Mouse (Mus musculus) CH12.LX (cell line): Measurements from ENCODE around the gene Slc26a10. TPM values are rescaled to one million over a fixed set of nuclear protein-coding genes. Genes with fewer than 3 reads are reported as not detected.

Source experiments
- DNase-seq: peaks from one replicate; pipeline ENCODE4 v3.0.0-alpha.2; 2013; ENCODE audit errors: extremely low read depth
- H3K27ac ChIP-seq: 2 replicates; pipeline ENCODE4 v1.5.1; 2012; ENCODE audit warnings: low read depth, mild to moderate bottlenecking, control low read depth, moderate library complexity; ENCODE audit not compliant: insufficient read depth
- H3K27me3 ChIP-seq: replicated peaks from 2 replicates; pipeline ENCODE3; 2012; ENCODE audit warnings: inconsistent platforms
- H3K36me3 ChIP-seq, 2 experiments: replicated peaks in 1 of 2; 2 replicates each; pipeline versions ENCODE3 to v1.6.1; 2012; ENCODE audit warnings: inconsistent platforms in 1 of 2, low read length in 1 of 2, mild to moderate bottlenecking in 1 of 2, mixed read lengths in 1 of 2, moderate library complexity in 1 of 2; ENCODE audit not compliant: control insufficient read depth in 1 of 2, insufficient read depth in 1 of 2
- H3K4me1 ChIP-seq, 2 experiments: 2 replicates each; pipeline ENCODE4 v1.6.1; 2012; ENCODE audit warnings: inconsistent platforms in 1 of 2, moderate library complexity in 1 of 2; ENCODE audit not compliant: insufficient read depth in 2 of 2, control insufficient read depth in 1 of 2
- H3K4me2 ChIP-seq: 2 replicates; pipeline ENCODE4 v1.6.1; 2012; ENCODE audit warnings: low read depth, mild to moderate bottlenecking, control low read depth; ENCODE audit not compliant: poor library complexity, insufficient read depth, severe bottlenecking
- H3K4me3 ChIP-seq, 3 experiments: fragments of 150-350 bp in 1 of 3; sonication (generic) in 1 of 3; replicated peaks in 1 of 3; 2 replicates each; pipeline versions ENCODE3 to v1.5.1; 2011 to 2012; ENCODE audit warnings: low read depth in 2 of 3, low read length in 2 of 3, mild to moderate bottlenecking in 2 of 3, moderate library complexity in 2 of 3, control low read depth in 1 of 3, improper control_type of control experiment in 1 of 3, inconsistent platforms in 1 of 3, mixed read lengths in 1 of 3; ENCODE audit not compliant: poor library complexity in 1 of 3
- H3K79me2 ChIP-seq: replicated peaks from 2 replicates; pipeline ENCODE4 v1.6.1; 2012; ENCODE audit warnings: mild to moderate bottlenecking, moderate library complexity; ENCODE audit not compliant: control insufficient read depth, poor library complexity, insufficient read depth, severe bottlenecking; ENCODE audit errors: extremely low read depth
- H3K9ac ChIP-seq: 2 replicates; pipeline ENCODE4 v1.6.1; 2012; ENCODE audit warnings: low read depth, mild to moderate bottlenecking, control low read depth, moderate library complexity; ENCODE audit not compliant: insufficient read depth
- H3K9me3 ChIP-seq: replicated peaks from 2 replicates; pipeline ENCODE3; 2012; ENCODE audit warnings: low read length, inconsistent platforms, mixed read lengths
- CHD1 ChIP-seq: IDR thresholded peaks from 2 replicates; pipeline ENCODE4 v1.6.1; 2012; ENCODE audit warnings: low read depth, low read length, improper control_type of control experiment, inconsistent platforms
- CTCF ChIP-seq, 2 experiments: IDR thresholded peaks in 1 of 2; conservative IDR thresholded peaks in 1 of 2; 2 replicates each; pipeline ENCODE4 v1.5.1; 2011 to 2012; ENCODE audit warnings: low read depth in 2 of 2, low read length in 2 of 2, improper control_type of control experiment in 1 of 2, inconsistent platforms in 1 of 2, mild to moderate bottlenecking in 1 of 2, moderate library complexity in 1 of 2
- E2F4 ChIP-seq: IDR thresholded peaks from 2 replicates; pipeline ENCODE4 v1.6.1; 2011; ENCODE audit warnings: low read depth, low read length, improper control_type of control experiment; ENCODE audit not compliant: insufficient replicate concordance
- EP300 ChIP-seq: IDR thresholded peaks from 2 replicates; pipeline ENCODE4 v1.6.1; 2011; ENCODE audit warnings: low read length, improper control_type of control experiment
- IRF4 ChIP-seq: IDR thresholded peaks from 2 replicates; pipeline ENCODE4 v1.6.1; 2014; ENCODE audit warnings: low read depth, mild to moderate bottlenecking, inconsistent platforms, low read length, improper control_type of control experiment
- JUN ChIP-seq: IDR thresholded peaks from 2 replicates; pipeline ENCODE4 v1.6.1; 2011; ENCODE audit warnings: low read depth, mild to moderate bottlenecking, low read length, improper control_type of control experiment, moderate library complexity; ENCODE audit not compliant: insufficient read depth
- KAT2A ChIP-seq: IDR thresholded peaks from 2 replicates; pipeline ENCODE4 v1.6.1; 2012; ENCODE audit warnings: low read length, improper control_type of control experiment, inconsistent platforms; ENCODE audit not compliant: insufficient replicate concordance
- MAX ChIP-seq: IDR thresholded peaks from 2 replicates; pipeline ENCODE4 v1.6.1; 2011; ENCODE audit warnings: low read length, improper control_type of control experiment
- MEF2A ChIP-seq: IDR thresholded peaks from 2 replicates; pipeline ENCODE4 v1.6.1; 2014; ENCODE audit warnings: low read depth, mild to moderate bottlenecking, inconsistent platforms, low read length, improper control_type of control experiment, borderline replicate concordance
- NELFE ChIP-seq: IDR thresholded peaks from 2 replicates; pipeline ENCODE4 v1.6.1; 2011; ENCODE audit warnings: low read depth, low read length, improper control_type of control experiment
- NRF1 ChIP-seq: IDR thresholded peaks from 2 replicates; pipeline ENCODE4 v1.6.1; 2014; ENCODE audit warnings: low read depth, mild to moderate bottlenecking, inconsistent platforms, low read length, improper control_type of control experiment, moderate library complexity
- PAX5 ChIP-seq: IDR thresholded peaks from 2 replicates; pipeline ENCODE4 v1.6.1; 2012; ENCODE audit warnings: low read length, inconsistent platforms, mixed read lengths
- RAD21 ChIP-seq: IDR thresholded peaks from 2 replicates; pipeline ENCODE4 v1.6.1; 2011; ENCODE audit warnings: low read depth, mild to moderate bottlenecking, low read length, improper control_type of control experiment, moderate library complexity
- RCOR1 ChIP-seq: conservative IDR thresholded peaks from 2 replicates; pipeline ENCODE4 v1.6.1; 2012; ENCODE audit warnings: low read depth, mild to moderate bottlenecking, inconsistent platforms, low read length, improper control_type of control experiment
- SIN3A ChIP-seq: IDR thresholded peaks from 2 replicates; pipeline ENCODE4 v1.6.1; 2012; ENCODE audit warnings: low read length, improper control_type of control experiment, inconsistent platforms
- TBP ChIP-seq: conservative IDR thresholded peaks from 2 replicates; pipeline ENCODE4 v1.6.1; 2011; ENCODE audit warnings: low read depth, low read length, improper control_type of control experiment
- USF1 ChIP-seq: IDR thresholded peaks from 2 replicates; pipeline ENCODE4 v1.6.1; 2014; ENCODE audit warnings: low read depth, mild to moderate bottlenecking, inconsistent platforms, low read length, improper control_type of control experiment
- USF2 ChIP-seq: conservative IDR thresholded peaks from 2 replicates; pipeline ENCODE4 v1.6.1; 2011; ENCODE audit warnings: low read depth, low read length, improper control_type of control experiment
- ZC3H11A ChIP-seq: IDR thresholded peaks from 2 replicates; pipeline ENCODE4 v1.6.1; 2012; ENCODE audit warnings: low read depth, mild to moderate bottlenecking, inconsistent platforms, low read length, improper control_type of control experiment
- ZNF384 ChIP-seq: IDR thresholded peaks from 2 replicates; pipeline ENCODE4 v1.6.1; 2012; ENCODE audit warnings: low read depth, low read length, improper control_type of control experiment, inconsistent platforms
- dilution Hi-C: fragments of 300-500 bp; cut with MboI; formaldehyde crosslinking; loops from 2 replicates; pipeline ENCODE4 v1.14.3; 2020; ENCODE audit warnings: low sequenced_read_pairs; ENCODE audit not compliant: extremely low pct_unique_long_range_greater_than_20kb, extremely low pct_ligation_motif_present
- in situ Hi-C: fragments of 300-500 bp; cut with MboI; formaldehyde crosslinking; loops from 3 replicates; pipeline ENCODE4 v1.14.3; 2019; ENCODE audit warnings: low sequenced_read_pairs, low pct_ligation_motif_present, low pct_unique_long_range_greater_than_20kb, mixed read lengths
- polyA plus RNA-seq: library from polyadenylated mRNA; unstranded; fragments of >175 nt; gene quantifications from 2 replicates; pipeline ENCODE4 v1.2.1, GENCODE M21; 2012; ENCODE audit warnings: low read depth; ENCODE audit not compliant: insufficient read length
- total RNA-seq, 2 experiments: library from RNA; depleted of rRNA; stranded (reverse); fragments of 300-350 nt in 1 of 2; fragments of >200 nt in 1 of 2; gene quantifications; 2 replicates each; pipeline ENCODE4 v1.2.3; 2012 to 2014

The Slc26a10 gene
- total and polyA plus RNA-seq, 3 experiments = 0.05 to 1.7 (median 0.16) TPM

- H3K27me3 ChIP-seq = no peaks in the 10 kb centered on the region
- no peak for DNase-seq
- in situ Hi-C loops (loop anchor here (5.0 kb wide), 1 partner anchor 39 kb away; no protein-coding TSS in a partner anchor), dilution Hi-C loops (no loop called here)
- H3K9me3 ChIP-seq = no peaks in the 10 kb centered on the region
- no peak overlapping the region for H3K4me3 ChIP-seq
- H3K4me2 ChIP-seq = no peak overlapping the region
- peaks cover 3 to 19% of the 10 kb centered on the region in 2 experiments; a peak in 3 of 4 replicates for H3K4me1 ChIP-seq
- peaks cover 40 to 59% of the 10 kb centered on the region in 2 experiments for H3K36me3 ChIP-seq
- no peak for TF ChIP-seq USF1
- no peak for TF ChIP-seq TBP
- TF ChIP-seq IRF4 = no peak
- TF ChIP-seq NELFE = no peak
- H3K27ac ChIP-seq = no peak overlapping the region
- no peaks in the 10 kb centered on the region for H3K79me2 ChIP-seq
- no peak overlapping the region for H3K9ac ChIP-seq
These were observed 18.0 kb upstream of the Slc26a10 start for GRCm38 (mm10) chr10:127198492-127198891.

- Histone ChIP-seq H3K27ac (no peak overlapping the region), H3K9ac (no peak overlapping the region), H3K9me3 (no peaks in the 10 kb centered on the region), H3K4me1 (peaks cover 3 to 28% of the 10 kb centered on the region in 2 experiments; a peak in 3 of 4 replicates), H3K4me2 (no peak overlapping the region), H3K36me3 (peaks cover 42 to 58% of the 10 kb centered on the region in 2 experiments), H3K79me2 (no peaks in the 10 kb centered on the region), H3K4me3 (no peak overlapping the region), H3K27me3 (no peaks in the 10 kb centered on the region)
- dilution Hi-C loops = no loop called here
- no peak for TF ChIP-seq JUN
- no peak for TF ChIP-seq ZNF384
- TF ChIP-seq PAX5 = no peak
- TF ChIP-seq SIN3A = no peak
- no peak for TF ChIP-seq CHD1
- no peak for TF ChIP-seq MEF2A
- no peak for TF ChIP-seq NRF1
- no peak for TF ChIP-seq RCOR1
- no peak for TF ChIP-seq IRF4
- TF ChIP-seq MAX = no peak
- no peak for TF ChIP-seq USF2
- no peak for TF ChIP-seq KAT2A
- no peak for TF ChIP-seq CTCF (conservative IDR thresholded peaks at IDR 0.05 in 1 of 2, IDR thresholded peaks at IDR 0.05 in 1 of 2; ENCODE audit: low read depth in 2 of 2, low read length in 2 of 2)
- no peak for TF ChIP-seq USF1
- no peak for TF ChIP-seq NELFE
- TF ChIP-seq EP300 = no peak
- TF ChIP-seq ZC3H11A = no peak
- TF ChIP-seq RAD21 = no peak
- no peak for TF ChIP-seq E2F4
- DNase-seq = no peak
- in situ Hi-C loops = loop anchor here (5.0 kb wide), 1 partner anchor 40 kb away; no protein-coding TSS in a partner anchor
These were observed 17.2 kb upstream of the Slc26a10 start for GRCm38 (mm10) chr10:127197505-127198110.
